Mouse (Mus musculus): ENCODE measurements around the gene Hsf4. TPM values are rescaled to one million over a fixed set of nuclear protein-coding genes. Genes with fewer than 3 reads are reported as not detected.
"Not testable (repeated sequence)": the region's sequence is repeated elsewhere in the genome, so short reads cannot be mapped to it uniquely, and the experiment has no call there.

The Hsf4 gene
- 10 to 100 TPM in 2 of 4 experiments, 1 to 10 TPM in 2; 8.8 to 12.6 (median 10.9) TPM for total RNA-seq (2022)

GRCm38 (mm10) chr8:105269461-105269947, at the start of gene Hsf4:
TSS of gene Hsf4 (plus strand) at chr8:105269801.
- peak; percentile 65 to 77 for DNase-seq (ENCODE audit: low spot score in 2 of 2)

- peak in 1 of 2 experiments; percentile 5 for DNase-seq (ENCODE audit: low spot score in 2 of 2)
Measured at GRCm38 (mm10) chr8:105223850-105224249, 45.8 kb upstream of the Hsf4 start.

- DNase-seq (ENCODE audit: low spot score in 2 of 2), result peak; percentile 87 to 90
Measured at GRCm38 (mm10) chr8:105224413-105225271, 45.0 kb upstream of the Hsf4 start, which contains the start of gene D230025D16Rik. TSS of gene D230025D16Rik (plus strand) at chr8:105225145.

GRCm38 (mm10) chr8:105225272-105225593, 44.4 kb upstream of the Hsf4 start:
- no peak for DNase-seq (ENCODE audit: low spot score in 2 of 2)

GRCm38 (mm10) chr8:105225917-105226316, 43.7 kb upstream of the Hsf4 start:
- no peak for DNase-seq (ENCODE audit: low spot score in 2 of 2)

GRCm38 (mm10) chr8:105231503-105232320, 37.9 kb upstream of the Hsf4 start:
- DNase-seq (ENCODE audit: low spot score in 2 of 2), result no peak

- DNase-seq (ENCODE audit: low spot score in 2 of 2), result not testable (repeated sequence)
Measured at GRCm38 (mm10) chr8:105232321-105232693, 37.3 kb upstream of the Hsf4 start.

- DNase-seq (ENCODE audit: low spot score in 2 of 2), result no peak
Measured at GRCm38 (mm10) chr8:105233126-105233935, 36.3 kb upstream of the Hsf4 start.

GRCm38 (mm10) chr8:105235206-105235605, 34.4 kb upstream of the Hsf4 start:
- DNase-seq (ENCODE audit: low spot score in 2 of 2), result no peak

- DNase-seq (ENCODE audit: low spot score in 2 of 2), result no peak
Measured at GRCm38 (mm10) chr8:105237442-105238142, 32.0 kb upstream of the Hsf4 start.

- no peak for DNase-seq (ENCODE audit: low spot score in 2 of 2)
Measured at GRCm38 (mm10) chr8:105241016-105241415, 28.6 kb upstream of the Hsf4 start.

GRCm38 (mm10) chr8:105251954-105252353, 17.6 kb upstream of the Hsf4 start:
- DNase-seq (ENCODE audit: low spot score in 2 of 2), result no peak

GRCm38 (mm10) chr8:105252680-105253537, 16.7 kb upstream of the Hsf4 start:
- DNase-seq (ENCODE audit: low spot score in 2 of 2), result no peak

GRCm38 (mm10) chr8:105253766-105254151, 15.8 kb upstream of the Hsf4 start:
- DNase-seq (ENCODE audit: low spot score in 2 of 2), result no peak

- peak; percentile 82 to 83 for DNase-seq (ENCODE audit: low spot score in 2 of 2)
Measured at GRCm38 (mm10) chr8:105254152-105254965, 15.2 kb upstream of the Hsf4 start.

GRCm38 (mm10) chr8:105254966-105255350, 14.6 kb upstream of the Hsf4 start, which contains the start of gene B3gnt9:
TSS of gene B3gnt9 (minus strand) at chr8:105255153.
- peak; percentile 74 to 78 for DNase-seq (ENCODE audit: low spot score in 2 of 2)

- no peak for DNase-seq (ENCODE audit: low spot score in 2 of 2)
Measured at GRCm38 (mm10) chr8:105257318-105258114, 12.1 kb upstream of the Hsf4 start.

All from gastrocnemius, adult 8-10 months (tissue).